In genomic region chr5:63827006-63827405, GRCm38 (mm10) we compare ENCODE assay signal across 14 mouse cellular contexts. TPM values are rescaled to one million over a fixed set of nuclear protein-coding genes. Genes with fewer than 3 reads are reported as not detected.
A peak's percentile ranks its signal among the peaks of the same experiment; 100 is the strongest.
DNase-seq lines count a peak whose midpoint lies in the region; ATAC-seq and TF ChIP-seq lines count a peak whose summit lies in the region.
"Had no signal": no experiment of that assay in that cellular context is flagged by ENCODE, and none has a peak within 500 bp of the region (broad histone marks: within the 10 kb centered on the region; RNA-seq: fewer than 3 reads in every experiment).

No protein-coding gene starts in this region.

- 0 out of 2 replicates have a peak, but pooled peaks have one; percentile 15 for TF ChIP-seq CTCF in intestine, postnatal 0 days (IDR thresholded peaks at IDR 0.05; ENCODE audit: low read depth)

- ATAC-seq in kidney, embryonic 15.5 days (replicated peaks; ENCODE audit: low FRiP score): no peak
- no peak for ATAC-seq in intestine, postnatal 0 days

- WGBS in kidney, embryonic 15.5 days: 58% methylated on average over 6 of the region's 6 CpGs
- 26% methylated on average over 6 of the region's 6 CpGs for WGBS in intestine, postnatal 0 days

- H3K4me1 ChIP-seq in kidney, embryonic 15.5 days: peaks cover 44% of the 10 kb centered on the region
- H3K4me1 ChIP-seq in intestine, postnatal 0 days (replicated peaks; ENCODE audit: control insufficient read depth, insufficient read depth, low read length): peaks cover 16% of the 10 kb centered on the region
- no peaks in the 10 kb centered on the region; the same call in 1 of the 2 replicates for H3K4me1 ChIP-seq in megakaryocyte, embryonic 14.5 days
- H3K4me1 ChIP-seq: hindbrain, embryonic 15.5 days had no signal

- no peak overlapping the region for H3K4me3 ChIP-seq in kidney, embryonic 15.5 days (replicated peaks)
- no peak overlapping the region for H3K4me3 ChIP-seq in intestine, postnatal 0 days (ENCODE audit: low read depth, low read length)
- H3K4me3 ChIP-seq in megakaryocyte, embryonic 14.5 days (replicated peaks): peak overlapping the region; percentile 59
- H3K4me3 ChIP-seq: hindbrain, embryonic 15.5 days; left cerebral cortex, adult 2 months had no signal

- peak overlapping the region; percentile 75 for H3K27ac ChIP-seq in kidney, embryonic 15.5 days
- peak overlapping the region; percentile 46; the same call in 1 of the 2 replicates for H3K27ac ChIP-seq in intestine, postnatal 0 days (ENCODE audit: low read depth, low read length)
- H3K27ac ChIP-seq: hindbrain, embryonic 15.5 days; left cerebral cortex, adult 2 months had no signal

- no peak overlapping the region for H3K9ac ChIP-seq in kidney, embryonic 15.5 days
- H3K9ac ChIP-seq in intestine, postnatal 0 days (ENCODE audit: low read depth, low read length): no peak overlapping the region
- H3K9ac ChIP-seq: hindbrain, embryonic 15.5 days had no signal

- H3K36me3 ChIP-seq in kidney, embryonic 15.5 days: no peaks in the 10 kb centered on the region
- no peaks in the 10 kb centered on the region for H3K36me3 ChIP-seq in intestine, postnatal 0 days (ENCODE audit: control insufficient read depth, insufficient read depth)
- no peaks in the 10 kb centered on the region for H3K36me3 ChIP-seq in megakaryocyte, embryonic 14.5 days (replicated peaks; ENCODE audit: low read length)
- H3K36me3 ChIP-seq: hindbrain, embryonic 15.5 days had no signal

- 0 out of 2 replicates have a peak overlapping the region, but pooled peaks have one; percentile 3 for H3K4me2 ChIP-seq in kidney, embryonic 15.5 days
- 0 out of 2 replicates have a peak overlapping the region, but pooled peaks have one; percentile 13 for H3K4me2 ChIP-seq in intestine, postnatal 0 days (replicated peaks; ENCODE audit: low read depth)
- H3K4me2 ChIP-seq: hindbrain, embryonic 15.5 days had no signal

- no peaks in the 10 kb centered on the region for H3K27me3 ChIP-seq in kidney, embryonic 15.5 days
- H3K27me3 ChIP-seq in intestine, postnatal 0 days (replicated peaks; ENCODE audit: control insufficient read depth, insufficient read depth, low read length): no peaks in the 10 kb centered on the region
- no peaks in the 10 kb centered on the region for H3K27me3 ChIP-seq in megakaryocyte, embryonic 14.5 days (replicated peaks)
- H3K27me3 ChIP-seq: hindbrain, embryonic 15.5 days had no signal

- no peaks in the 10 kb centered on the region for H3K9me3 ChIP-seq in kidney, embryonic 15.5 days (replicated peaks)
- no peaks in the 10 kb centered on the region for H3K9me3 ChIP-seq in intestine, postnatal 0 days (ENCODE audit: control insufficient read depth)
- H3K9me3 ChIP-seq in megakaryocyte, embryonic 14.5 days: no peaks in the 10 kb centered on the region
- H3K9me3 ChIP-seq: hindbrain, embryonic 15.5 days had no signal

- DNase-seq in kidney, postnatal 4 days: no peak
- peak; percentile 66 for DNase-seq in MEL-GATA-1-ER (ENCODE audit: extremely low read depth, low read depth)
- DNase-seq in gastrocnemius, postnatal 10 days: no peak
- DNase-seq in T-cell, adult 2 months (ENCODE audit: low spot score): no peak
- DNase-seq in neural tube, embryonic 10.5 days (ENCODE audit: extremely low spot score, low spot score): no peak
- DNase-seq: cerebellum, postnatal 10 days; gastrocnemius, postnatal 36 days; right cerebral cortex, adult 18-20 months; thymus, postnatal 25 days had no signal

RNA-seq across cellular contexts. Expression of gene 0610040J01Rik, which starts 14.8 kb away (rescaled TPM):
- 48.8 and 51.9 TPM in 2 replicates for polyA plus RNA-seq in kidney, embryonic 15.5 days (2015; fragmentation: Nextera tagmentation; extraction: Ambion mirVana)
- polyA plus RNA-seq in intestine, postnatal 0 days (2015; fragmentation: Nextera tagmentation; extraction: Ambion mirVana): 40.6 and 41.0 TPM in 2 replicates
- 1.2 TPM in 1 of 2 replicates, not detected in the other for polyA plus RNA-seq in megakaryocyte, embryonic 14.5 days (2012; ENCODE audit: insufficient read depth, low replicate concordance)
- 1 to 10 TPM in 1 of 2 experiments, under 1 TPM in 1; 0.92 to 1.0 TPM for total RNA-seq in gastrocnemius, postnatal 10 days (2021)

Comparison
In these comparisons a context has a peak if more than half of its experiments do, and no peak if none do; other contexts are left out.
1. RNA of gene 0610040J01Rik, which starts 14.8 kb away (polyA plus RNA-seq): 48.8 to 51.9 TPM in kidney, embryonic 15.5 days and 40.6 to 41.0 TPM in intestine, postnatal 0 days; 1.2 TPM in megakaryocyte, embryonic 14.5 days; every median in the first group is over 10 times any median in the second.